Mouse (Mus musculus) megakaryocyte progenitor cell, adult 5-6 weeks (primary cell): Measurements from ENCODE around the gene Ucp1. TPM values are rescaled to one million over a fixed set of nuclear protein-coding genes. Genes with fewer than 3 reads are reported as not detected.
"Not testable (repeated sequence)": the region's sequence is repeated elsewhere in the genome, so short reads cannot be mapped to it uniquely, and the experiment has no call there.

Experiments used
- ATAC-seq: replicated peaks from 2 replicates; pipeline ENCODE4 v1.8.0; 2016; ENCODE audit warnings: mild to moderate bottlenecking, moderate TSS enrichment, inconsistent platforms; ENCODE audit not compliant: poor library complexity
- total RNA-seq, 2 experiments: library from RNA; stranded (forward) in 1 of 2; stranded (reverse) in 1 of 2; fragments of 157-497, 149-512 nt in 1 of 2; fragments of 200-1000 nt in 1 of 2; gene quantifications; 2 replicates each; pipeline versions ENCODE4 v1.2.3 to v1.2.4; 2015 to 2017

The Ucp1 gene
- total RNA-seq (2015) (not detected in 2 replicates), total RNA-seq (2017) (not detected in 2 replicates)

DNA sequence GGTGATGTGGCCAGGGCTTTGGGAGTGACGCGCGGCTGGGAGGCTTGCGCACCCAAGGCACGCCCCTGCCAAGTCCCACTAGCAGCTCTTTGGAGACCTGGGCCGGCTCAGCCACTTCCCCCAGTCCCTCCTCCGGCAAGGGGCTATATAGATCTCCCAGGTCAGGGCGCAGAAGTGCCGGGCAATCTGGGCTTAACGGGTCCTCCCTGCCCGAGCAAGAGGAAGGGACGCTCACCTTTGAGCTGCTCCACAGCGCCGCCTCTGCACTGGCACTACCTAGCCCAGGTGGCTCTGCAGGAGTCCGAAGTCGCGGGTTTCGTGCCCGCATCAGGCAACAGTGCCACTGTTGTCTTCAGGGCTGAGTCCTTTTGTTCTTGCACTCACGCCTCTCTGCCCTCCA, at the start of gene Ucp1:
TSS of gene Ucp1 (plus strand) at position 177 of the 400 bp plus-strand sequence.
- peak; percentile 23; the same call in 1 of the 2 replicates for ATAC-seq

DNA sequence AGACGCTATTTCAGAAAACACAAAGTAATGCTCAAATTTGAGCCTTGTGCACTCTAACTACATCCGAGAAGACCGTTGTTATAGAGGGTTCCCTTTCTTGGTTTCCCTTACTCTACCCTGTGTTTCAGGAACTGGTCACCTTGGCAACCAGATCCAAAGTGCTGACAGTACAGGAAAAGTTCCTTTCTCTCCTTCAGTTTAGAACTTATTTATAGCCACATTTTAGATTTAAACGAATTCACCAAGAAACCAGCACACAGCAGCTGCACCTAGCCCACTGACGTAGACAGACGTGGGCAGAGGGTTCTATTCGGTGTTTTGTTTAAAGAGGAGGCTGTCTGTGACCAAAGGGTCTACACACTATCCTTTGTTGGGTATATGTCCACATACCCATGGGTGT, 46.0 kb upstream of the Ucp1 start:
- ATAC-seq = peak; percentile 58

DNA sequence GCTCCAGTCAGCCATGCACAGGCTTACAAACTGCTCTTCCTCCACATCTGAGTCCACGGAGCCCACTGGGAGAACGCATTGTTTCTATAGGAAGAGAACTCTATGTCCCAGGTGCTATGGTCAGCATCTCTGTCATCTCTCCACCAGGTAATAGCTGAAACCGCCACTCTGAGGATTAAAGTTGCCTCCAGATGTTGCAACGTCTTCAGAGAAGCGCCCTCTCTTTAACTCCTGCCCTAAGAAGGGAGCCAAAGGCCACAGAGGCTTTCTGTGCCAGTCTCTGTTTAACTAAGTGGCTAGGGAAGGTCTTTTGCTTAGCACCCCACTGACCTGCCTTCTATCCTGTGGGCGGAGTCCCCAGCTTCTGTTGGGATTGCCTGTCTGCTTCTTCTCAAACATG, 39.3 kb upstream of the Ucp1 start:
- no peak for ATAC-seq

DNA sequence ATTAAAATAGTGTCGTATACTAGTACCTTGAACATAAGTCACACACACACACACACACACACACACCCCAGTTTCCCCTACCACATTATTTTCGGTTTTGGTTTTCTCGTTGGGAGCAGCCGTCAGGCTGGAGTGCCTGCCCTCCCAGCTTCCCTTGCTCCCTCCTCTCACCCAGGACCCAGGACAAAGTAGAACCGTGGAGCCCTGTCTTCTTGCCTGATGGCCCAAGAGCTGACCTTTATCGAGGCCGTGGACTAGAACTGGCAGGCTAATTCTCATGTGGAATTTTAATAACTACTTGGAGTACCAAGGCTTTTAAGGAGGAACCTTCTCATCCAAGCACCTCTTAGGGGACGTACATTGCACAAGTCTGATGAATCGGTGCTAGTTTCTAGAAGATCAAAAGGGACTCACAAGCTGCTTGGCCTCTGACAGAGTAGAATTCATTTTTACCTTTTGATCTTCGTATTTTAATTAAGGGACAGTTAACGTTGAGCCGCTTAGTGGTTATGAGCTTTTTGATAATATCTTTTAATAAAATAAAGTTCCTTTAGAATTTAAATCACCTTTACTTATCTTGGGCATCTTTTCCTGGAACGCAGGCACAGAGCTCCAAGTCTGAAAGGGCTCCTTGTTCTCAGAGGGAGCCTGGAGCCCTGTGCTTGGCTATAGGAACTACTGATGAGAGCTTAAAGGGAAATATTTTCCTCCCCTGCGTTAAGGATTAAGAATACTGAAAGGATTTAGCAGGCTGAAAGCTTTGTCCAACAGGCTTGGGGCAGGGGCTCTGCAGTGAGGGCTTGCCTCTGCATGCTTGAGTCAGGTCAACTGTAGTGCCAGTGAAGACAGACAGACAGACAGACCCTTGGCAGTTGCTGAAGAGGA, 38.5 kb upstream of the Ucp1 start:
- ATAC-seq = 0 out of 2 replicates have a peak, but pooled peaks have one; percentile 34

DNA sequence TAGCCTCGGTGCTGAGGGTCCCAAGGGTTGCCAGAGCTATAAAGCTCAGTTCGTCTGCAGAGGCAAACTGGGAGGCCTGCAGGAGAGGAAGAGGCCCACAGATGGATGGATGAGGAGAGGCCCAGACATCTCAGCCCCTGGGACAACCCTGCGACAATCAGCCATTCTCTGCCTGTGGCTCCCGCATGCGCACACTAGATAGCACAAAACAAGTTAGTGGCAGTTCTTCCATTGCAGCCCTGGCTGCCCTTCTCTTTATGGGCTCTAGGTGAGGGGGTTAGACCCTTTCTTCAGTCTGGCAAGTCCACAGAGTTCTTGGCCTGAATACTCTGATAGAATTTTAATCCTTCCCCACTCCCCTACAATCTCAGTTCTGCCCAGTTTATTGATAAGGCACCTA, 37.4 kb upstream of the Ucp1 start:
- ATAC-seq = peak; percentile 60

DNA sequence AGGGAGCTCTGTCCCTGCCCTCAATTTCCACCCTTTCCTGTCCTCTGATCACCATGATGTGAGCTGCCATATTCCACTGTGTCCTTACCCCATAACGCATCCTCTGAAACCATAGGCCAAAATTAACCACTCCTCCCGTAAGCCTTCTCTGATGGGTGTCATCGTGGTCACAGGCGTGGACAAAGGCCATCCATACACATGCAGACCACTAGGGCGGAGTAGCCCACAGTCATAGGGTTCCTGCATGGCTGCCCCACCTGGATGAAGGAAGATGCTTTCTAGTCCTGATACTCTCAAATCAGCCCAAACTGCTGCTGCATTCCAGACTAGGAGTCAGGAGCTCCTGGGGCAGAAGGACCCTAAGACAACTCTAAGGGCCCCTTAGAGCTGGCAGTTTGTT, 32.5 kb upstream of the Ucp1 start:
- no peak for ATAC-seq

DNA sequence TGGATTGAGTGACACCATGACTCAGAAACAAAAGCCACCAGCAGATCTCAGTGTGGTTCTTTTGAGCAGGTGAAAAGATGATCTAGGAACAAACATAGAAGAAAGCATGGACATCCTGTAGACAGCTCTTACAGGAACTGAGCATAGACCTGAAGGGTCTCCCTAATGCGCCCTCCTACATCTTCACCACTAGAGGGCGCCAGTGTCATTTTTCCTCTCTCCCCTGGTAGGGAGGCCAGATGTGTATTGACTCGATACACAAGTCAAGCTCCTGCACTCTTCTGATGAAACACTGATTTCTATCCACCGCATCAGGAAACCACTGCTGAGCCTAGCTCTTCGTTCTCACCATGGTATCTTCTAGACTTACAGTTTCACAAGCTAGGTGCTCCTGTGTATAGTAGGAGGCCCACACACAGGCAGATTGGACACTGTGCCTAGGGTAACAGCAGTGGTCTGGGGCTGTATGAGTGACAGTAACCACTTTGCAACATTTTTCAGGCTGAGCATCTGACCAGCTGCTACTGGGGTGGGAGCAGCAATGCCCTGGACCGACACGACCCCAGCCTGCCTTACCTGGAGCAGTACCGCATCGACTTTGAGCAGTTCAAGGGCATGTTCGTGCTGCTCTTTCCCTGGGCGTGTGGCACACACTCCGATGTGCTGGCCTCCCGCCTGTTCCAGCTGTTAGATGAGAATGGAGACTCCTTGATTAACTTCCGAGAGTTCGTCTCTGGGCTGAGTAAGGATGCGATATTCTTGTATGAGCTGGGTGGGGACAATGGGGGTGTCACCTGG, 29.5 kb upstream of the Ucp1 start:
- peak; percentile 96 for ATAC-seq

DNA sequence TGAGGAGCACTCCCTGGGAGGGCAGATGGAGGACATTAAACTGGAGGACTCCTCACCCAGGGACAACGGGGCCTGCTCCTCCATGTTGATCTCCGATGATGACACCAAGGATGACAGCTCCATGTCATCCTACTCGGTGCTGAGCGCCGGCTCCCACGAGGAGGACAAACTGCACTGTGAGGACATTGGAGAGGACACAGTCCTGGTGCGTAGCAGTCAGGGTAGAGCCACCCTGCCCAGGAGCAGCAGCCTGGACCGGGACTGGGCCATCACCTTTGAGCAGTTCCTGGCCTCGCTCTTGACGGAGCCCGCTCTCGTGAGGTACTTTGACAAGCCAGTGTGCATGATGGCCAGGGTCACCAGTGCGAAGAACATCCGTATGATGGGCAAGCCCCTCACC, 19.0 kb upstream of the Ucp1 start:
- ATAC-seq = no peak

DNA sequence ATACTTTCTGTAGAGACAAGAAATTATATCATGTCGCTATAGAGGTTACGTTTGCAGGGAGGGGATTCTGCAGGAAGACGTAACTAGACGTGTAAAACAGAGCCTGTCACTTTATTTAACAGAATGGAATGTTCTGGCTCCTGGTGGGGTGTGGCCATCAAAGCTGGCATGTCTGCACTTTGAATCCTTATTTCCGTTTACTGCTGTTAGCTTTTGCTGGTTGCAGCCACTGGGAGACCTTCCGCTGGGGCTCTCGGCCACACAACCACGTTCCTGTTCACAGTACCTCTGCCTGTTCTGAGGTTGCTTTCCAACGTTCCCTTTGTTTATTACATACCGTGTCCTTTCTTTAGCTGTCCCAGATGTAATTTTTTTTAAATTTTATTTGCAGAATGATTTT, 17.7 kb upstream of the Ucp1 start:
- ATAC-seq = no peak

DNA sequence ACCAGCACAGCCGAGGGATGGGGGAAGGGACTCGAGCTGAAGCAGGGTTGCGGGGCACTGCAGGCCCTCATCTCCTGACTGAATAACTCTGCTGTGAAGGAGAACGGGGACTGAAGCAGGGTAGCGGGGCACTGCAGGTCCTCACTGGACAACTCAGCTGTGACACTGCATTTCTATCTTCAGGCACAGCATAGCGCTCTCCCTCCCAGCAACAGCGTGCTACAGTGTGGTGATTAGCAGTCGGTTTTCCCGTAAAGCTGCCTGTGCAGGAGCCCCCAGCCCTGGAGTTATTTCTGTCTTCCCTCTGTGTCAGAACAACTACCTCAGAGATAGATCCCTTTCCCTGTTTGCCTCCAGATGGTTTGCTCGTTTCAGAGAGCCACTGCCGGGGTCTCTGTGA, 15.7 kb upstream of the Ucp1 start:
- ATAC-seq = no peak

DNA sequence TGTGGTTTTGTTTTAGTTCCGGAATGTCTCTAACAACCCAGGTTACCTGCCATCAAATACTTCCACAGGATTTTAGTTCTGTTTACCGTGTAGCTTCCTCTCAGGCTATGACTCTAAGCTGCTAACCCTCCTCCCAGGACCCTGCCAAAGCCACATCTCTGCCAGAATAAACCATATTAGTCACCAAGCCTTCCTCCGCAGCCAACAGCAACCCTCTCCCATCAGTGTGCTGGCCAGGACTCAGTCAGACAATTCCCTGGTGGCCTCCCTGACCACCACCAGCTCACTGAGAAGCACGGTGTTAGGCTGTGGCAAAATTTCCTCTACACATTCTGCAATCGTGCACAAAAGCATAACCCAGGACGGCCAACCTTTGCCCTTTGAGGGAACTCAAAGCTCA, 11.7 kb upstream of the Ucp1 start:
- no peak for ATAC-seq

DNA sequence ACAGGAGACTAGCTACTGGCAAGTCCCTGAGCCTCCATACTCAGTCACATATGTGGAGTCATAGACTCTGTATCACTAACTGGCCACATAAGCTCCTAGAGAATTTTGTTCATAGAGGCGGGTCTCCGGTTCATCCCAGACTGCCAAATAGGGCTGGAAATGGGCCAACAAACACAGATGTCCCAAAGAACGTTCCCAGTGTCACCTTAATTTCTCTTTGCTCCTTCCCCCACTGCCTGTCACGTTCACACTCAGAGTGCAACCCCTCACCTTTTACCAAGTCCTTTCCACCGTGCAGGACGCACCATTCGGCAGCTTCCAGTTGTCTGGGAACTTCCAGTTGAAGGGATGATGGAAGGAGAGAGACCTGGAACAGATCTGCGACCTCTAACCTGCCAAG, 4.8 kb upstream of the Ucp1 start:
- no peak for ATAC-seq

DNA sequence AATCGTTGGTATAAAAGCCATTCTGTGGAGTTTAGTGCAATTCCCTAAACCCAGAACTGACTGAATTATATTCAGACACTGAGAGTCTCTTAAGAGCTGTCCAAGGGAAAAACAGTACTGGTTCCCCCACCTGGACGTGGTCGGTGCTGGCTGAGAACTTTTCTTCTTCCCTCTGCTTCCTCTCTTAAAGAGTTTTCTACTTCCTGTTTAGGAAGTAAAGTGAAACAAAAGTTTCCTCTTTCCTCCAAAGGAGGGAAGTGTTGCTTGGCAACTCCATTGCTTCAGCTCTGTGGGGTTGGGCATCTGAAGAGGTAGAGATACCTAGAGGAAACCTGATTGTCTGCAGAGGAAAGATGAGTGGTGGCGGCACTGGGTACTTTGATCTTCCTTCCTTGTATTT, 7.2 kb downstream of the Ucp1 start:
- 0 out of 2 replicates have a peak, but pooled peaks have one; percentile 23 for ATAC-seq

DNA sequence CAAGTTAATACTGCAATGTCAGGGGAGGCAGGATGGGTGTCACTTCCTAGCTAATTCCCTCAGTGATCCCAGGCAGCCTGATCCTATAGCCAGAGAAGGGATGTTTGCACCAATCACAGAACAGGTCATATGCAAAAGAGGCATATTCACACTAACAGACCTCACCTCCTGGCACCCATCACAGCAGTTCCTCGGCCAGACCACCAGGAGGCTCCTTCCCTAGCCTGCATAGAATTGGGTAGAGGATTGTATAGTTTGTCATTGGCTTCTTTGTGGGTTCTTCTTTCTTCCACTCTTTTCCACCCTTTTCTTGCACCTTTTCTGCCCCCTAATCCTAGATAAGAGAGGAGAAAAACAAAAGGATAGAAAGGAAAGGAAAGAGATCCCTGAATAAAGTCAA, 10.0 kb downstream of the Ucp1 start:
- peak; percentile 80 for ATAC-seq

DNA sequence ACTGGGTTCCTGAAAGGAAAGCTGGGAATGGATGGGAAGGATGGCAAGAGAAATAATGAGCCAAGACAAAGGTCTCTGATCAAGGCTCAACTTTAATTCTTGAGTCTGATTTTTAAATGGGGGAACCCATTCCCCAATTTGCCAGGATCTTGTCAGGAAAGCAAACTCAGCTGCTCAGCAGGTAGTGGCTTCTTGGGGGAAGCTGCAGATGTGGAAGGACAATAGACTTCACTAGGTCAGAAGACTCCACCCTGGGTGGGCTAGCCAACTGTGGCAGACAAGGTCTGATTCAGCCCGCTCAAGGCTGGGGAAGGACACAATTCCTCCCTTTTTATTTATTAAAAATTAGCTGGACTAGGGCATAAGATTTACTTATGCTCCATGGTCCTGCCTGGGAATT, 14.8 kb downstream of the Ucp1 start:
- ATAC-seq = no peak

DNA sequence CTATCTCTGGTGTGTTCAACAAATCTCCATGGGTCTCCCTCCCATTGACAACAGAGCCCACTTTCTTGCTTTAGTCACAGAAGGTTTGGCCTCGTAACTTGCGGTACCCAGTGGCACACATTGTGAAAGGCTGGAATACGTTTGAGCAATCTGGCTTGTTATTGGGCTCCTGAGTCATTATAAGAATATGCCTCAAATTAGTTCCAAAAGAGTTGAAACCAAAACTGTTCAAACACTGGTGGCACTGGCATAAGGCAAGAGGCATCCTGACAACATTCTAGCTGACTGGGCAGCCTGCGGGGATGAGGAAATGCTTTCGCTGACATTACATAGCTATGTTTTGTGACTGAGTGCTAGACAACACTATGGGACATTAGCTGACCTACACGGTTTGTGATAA, 19.7 kb downstream of the Ucp1 start:
- no peak for ATAC-seq

DNA sequence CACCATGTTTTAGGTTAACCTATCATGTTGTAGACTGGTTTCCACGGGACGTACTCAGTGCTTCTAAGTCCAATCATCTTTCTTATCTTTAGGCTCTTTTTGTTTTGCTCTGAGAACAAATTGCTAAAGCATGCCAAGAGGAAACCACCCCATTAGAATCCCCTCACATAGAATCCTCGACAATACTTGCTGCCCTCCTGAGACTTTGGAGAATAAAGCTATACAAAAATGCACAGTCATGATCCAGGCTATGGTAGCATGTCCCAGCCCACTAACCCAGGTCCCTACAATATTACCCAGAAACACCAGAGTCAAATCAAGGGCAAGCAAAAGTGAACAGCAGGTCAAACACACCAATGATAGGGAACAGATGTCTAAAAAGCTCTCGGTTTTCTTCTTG, 24.9 kb downstream of the Ucp1 start:
- not testable (repeated sequence) for ATAC-seq

DNA sequence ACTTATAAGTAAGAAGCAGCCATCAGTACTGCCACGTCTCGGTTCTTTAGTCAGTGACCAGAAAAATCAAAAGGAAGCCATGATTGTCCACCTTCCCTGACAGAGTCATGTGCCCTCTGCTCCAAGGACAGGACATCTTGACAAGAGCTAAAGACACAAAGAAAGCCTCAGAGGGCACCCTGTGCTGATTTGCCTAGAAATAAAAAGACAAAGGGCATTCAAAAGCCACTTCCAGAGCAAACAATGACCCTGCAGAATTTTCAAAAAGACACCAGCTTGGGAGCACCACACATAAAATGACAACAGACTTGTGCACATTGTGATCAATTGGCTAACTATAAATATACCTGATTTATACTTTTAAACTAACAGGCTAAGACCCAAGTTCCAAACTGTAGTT, 25.5 kb downstream of the Ucp1 start:
- ATAC-seq = no peak

DNA sequence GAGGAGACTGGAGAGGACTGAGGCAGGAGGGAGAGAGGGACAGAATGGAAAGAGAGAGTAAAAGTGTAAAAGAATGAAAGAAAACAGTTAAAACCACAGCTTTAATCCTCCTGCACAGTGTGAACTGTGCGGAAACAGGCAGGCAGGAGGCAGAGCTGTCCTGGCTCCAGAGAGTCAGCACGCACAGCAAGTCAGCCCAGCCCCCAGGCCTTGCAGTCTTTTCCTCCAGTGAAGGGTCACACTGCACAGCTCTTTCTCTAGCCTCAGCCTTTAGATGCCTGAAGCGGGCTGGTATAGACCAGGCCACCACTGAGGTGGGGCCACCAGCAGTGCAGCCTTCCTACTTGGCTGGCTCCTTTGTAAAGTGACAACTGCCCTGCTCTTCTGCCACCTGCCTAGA, 30.4 kb downstream of the Ucp1 start:
- no peak for ATAC-seq

DNA sequence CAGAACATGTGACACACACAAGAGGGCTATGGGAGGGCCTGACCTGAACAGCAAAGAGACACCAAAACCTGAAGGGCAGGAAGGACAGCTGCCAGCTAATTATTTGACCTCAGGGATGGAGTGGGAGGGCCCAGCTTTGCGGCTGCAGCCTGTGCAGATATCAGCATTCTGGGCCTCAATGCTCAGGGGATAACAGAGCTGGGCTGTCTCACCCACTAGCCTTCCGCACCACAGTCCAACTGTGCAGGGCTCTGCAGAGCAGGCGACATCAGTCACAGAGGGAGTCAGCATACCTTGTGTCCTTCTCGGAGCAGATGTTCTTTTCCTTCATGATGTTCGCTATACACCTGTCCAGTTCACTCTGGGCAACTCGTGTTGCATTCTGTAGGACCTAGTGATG, 32.2 kb downstream of the Ucp1 start:
- no peak for ATAC-seq

DNA sequence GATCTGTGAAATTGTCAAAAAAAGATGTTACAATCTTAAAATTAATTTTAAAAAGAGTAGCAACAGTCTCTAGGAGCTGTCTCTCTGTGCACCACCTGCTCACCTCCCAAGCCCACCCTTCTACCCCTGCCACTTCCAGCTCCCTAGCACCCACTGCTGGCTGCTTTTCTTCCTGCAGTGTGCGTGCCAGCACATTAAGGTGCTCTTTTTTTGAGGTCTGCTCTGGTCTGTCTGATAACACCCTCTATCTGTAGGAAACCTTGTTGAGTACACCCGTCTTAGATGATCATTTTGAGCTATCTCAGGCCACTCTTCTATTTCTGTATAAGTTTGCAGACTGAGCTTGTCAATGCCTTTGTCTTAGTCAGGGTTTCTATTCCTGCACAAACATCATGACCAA, 32.9 kb downstream of the Ucp1 start:
- peak; percentile 75 for ATAC-seq

DNA sequence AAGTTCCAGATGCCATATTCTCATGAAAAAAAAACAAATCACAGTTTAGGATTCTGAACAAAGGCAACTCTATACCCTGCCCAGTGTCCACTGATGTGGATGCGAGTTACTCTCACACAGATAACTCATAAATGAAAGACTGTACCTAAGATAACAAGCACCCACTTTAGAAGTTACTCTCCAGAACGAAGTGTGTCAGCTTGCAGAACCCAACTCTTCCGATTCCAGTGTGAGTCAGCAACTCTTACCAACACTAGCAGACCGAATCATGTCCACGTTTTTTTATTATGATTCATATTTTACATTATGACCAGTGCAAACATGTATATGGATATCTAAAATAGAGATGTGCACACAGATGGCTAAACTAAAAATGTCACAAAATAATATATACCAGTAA, 37.7 kb downstream of the Ucp1 start:
- no peak for ATAC-seq
